Mouse (Mus musculus) cerebellum, adult 9-10 months (tissue): Measurements from ENCODE around the gene Pinlyp.

Experiments used
- DNase-seq: peaks from one replicate; pipeline ENCODE4 v3.0.0; 2022

Gene Pinlyp

GRCm38 (mm10) chr7:24546068-24546614, at the start of gene Pinlyp, which contains the start of gene Xrcc1:
Pinlyp (minus strand) TSS chr7:24546118.
Xrcc1 (plus strand) TSS chr7:24546289.
- DNase-seq: no peak

- no peak for DNase-seq
Measured at GRCm38 (mm10) chr7:24595464-24595863, 49.5 kb upstream of the Pinlyp start.

GRCm38 (mm10) chr7:24594309-24594803, 48.4 kb upstream of the Pinlyp start:
- no peak for DNase-seq

GRCm38 (mm10) chr7:24593621-24594308, 47.8 kb upstream of the Pinlyp start:
- DNase-seq: peak; percentile 69

GRCm38 (mm10) chr7:24592781-24593180, 46.9 kb upstream of the Pinlyp start:
- DNase-seq: no peak

- DNase-seq: no peak
Measured at GRCm38 (mm10) chr7:24592163-24592562, 46.2 kb upstream of the Pinlyp start.

- no peak for DNase-seq
Measured at GRCm38 (mm10) chr7:24591735-24592134, 45.8 kb upstream of the Pinlyp start.

- DNase-seq: no peak
Measured at GRCm38 (mm10) chr7:24588336-24588735, 42.4 kb upstream of the Pinlyp start.

GRCm38 (mm10) chr7:24587330-24588105, 41.6 kb upstream of the Pinlyp start, which contains the start of the genes Ethe1 and Zfp575:
Ethe1 (plus strand) TSS chr7:24587543.
Zfp575 (minus strand) TSS chr7:24587641.
- no peak for DNase-seq

GRCm38 (mm10) chr7:24586828-24587227, 40.9 kb upstream of the Pinlyp start:
- no peak for DNase-seq

- DNase-seq: no peak
Measured at GRCm38 (mm10) chr7:24585995-24586394, 40.1 kb upstream of the Pinlyp start.

GRCm38 (mm10) chr7:24584876-24585275, 39.0 kb upstream of the Pinlyp start:
- no peak for DNase-seq

GRCm38 (mm10) chr7:24577811-24578210, 31.9 kb upstream of the Pinlyp start:
- DNase-seq: no peak

- no peak for DNase-seq
Measured at GRCm38 (mm10) chr7:24574224-24574796, 28.4 kb upstream of the Pinlyp start.

- no peak for DNase-seq
Measured at GRCm38 (mm10) chr7:24572455-24572854, 26.5 kb upstream of the Pinlyp start.

GRCm38 (mm10) chr7:24571071-24571470, 25.2 kb upstream of the Pinlyp start:
- DNase-seq: no peak

- no peak for DNase-seq
Measured at GRCm38 (mm10) chr7:24568512-24568911, 22.6 kb upstream of the Pinlyp start.

- DNase-seq: no peak
Measured at GRCm38 (mm10) chr7:24566206-24566605, 20.3 kb upstream of the Pinlyp start.

- DNase-seq: no peak
Measured at GRCm38 (mm10) chr7:24565627-24566026, 19.7 kb upstream of the Pinlyp start.

- DNase-seq: peak; percentile 71
Measured at GRCm38 (mm10) chr7:24564607-24565265, 18.8 kb upstream of the Pinlyp start.

- no peak for DNase-seq
Measured at GRCm38 (mm10) chr7:24563837-24564206, 17.9 kb upstream of the Pinlyp start.

GRCm38 (mm10) chr7:24563191-24563836, 17.4 kb upstream of the Pinlyp start:
- no peak for DNase-seq
